Mouse (Mus musculus): ENCODE measurements around the gene Krt86.

DNA sequence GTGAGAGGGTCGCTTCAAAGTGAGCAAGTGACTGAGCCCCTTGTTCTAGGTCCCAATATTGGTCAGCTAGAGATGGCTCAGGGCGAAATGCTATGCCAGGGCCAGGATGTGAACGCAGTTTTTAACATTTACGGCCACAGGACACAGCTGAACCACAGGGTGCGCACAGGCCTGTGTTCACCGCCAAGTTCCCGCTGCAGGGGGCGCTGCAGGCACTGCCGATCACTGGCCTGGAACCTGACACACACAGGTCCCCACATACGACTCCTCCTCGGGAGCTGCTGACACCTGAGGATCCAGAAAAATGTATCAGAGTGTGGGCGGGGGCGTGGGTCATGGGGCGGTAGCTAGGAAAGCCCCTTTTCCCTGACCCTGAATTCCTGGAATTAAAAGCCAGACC, 14.0 kb upstream of the Krt86 start:
- no peak for TF ChIP-seq POLR2A (IDR thresholded peaks at IDR 0.05; ENCODE audit: low read depth, low read length)
- TF ChIP-seq CTCF (conservative IDR thresholded peaks at IDR 0.05; ENCODE audit: insufficient read depth, insufficient read length, low read depth, low read length) = no peak
